ENCODE assay signal across 7 mouse cellular contexts in genomic region chr7:127386641-127387392, GRCm38 (mm10). TPM values are rescaled to one million over a fixed set of nuclear protein-coding genes. Genes with fewer than 3 reads are reported as not detected.
DNase-seq lines count a peak whose midpoint lies in the region; ATAC-seq lines count a peak whose summit lies in the region.

Gene 9130019O22Rik (minus strand): TSS chr7:127387166.

- 17% methylated on average over 38 of the region's 38 CpGs for WGBS in embryonic facial prominence, embryonic 12.5 days
- 15% methylated on average over 38 of the region's 38 CpGs for WGBS in limb, embryonic 10.5 days
- WGBS in midbrain, embryonic 12.5 days: 18% methylated on average over 38 of the region's 38 CpGs

- peak; percentile 91 to 93 for DNase-seq in adrenal gland, postnatal 36 days
- peak; percentile 99 for DNase-seq in heart, adult 11 months
- peak; percentile 91 for DNase-seq in kidney, adult 18-20 months
- DNase-seq in limb, embryonic 10.5 days (ENCODE audit: low spot score): peak; percentile 76
- DNase-seq in skeletal muscle tissue, adult 2 months (ENCODE audit: low read depth, low spot score): peak; percentile 90

- H3K4me3 ChIP-seq in embryonic facial prominence, embryonic 12.5 days: peak within 1 kb of the TSS; percentile 48
- peak within 1 kb of the TSS; percentile 52 for H3K4me3 ChIP-seq in limb, embryonic 10.5 days
- H3K4me3 ChIP-seq in midbrain, embryonic 12.5 days: peak within 1 kb of the TSS; percentile 60

- H3K27ac ChIP-seq in embryonic facial prominence, embryonic 12.5 days: no peak within 1 kb of the TSS
- H3K27ac ChIP-seq in limb, embryonic 10.5 days: peak within 1 kb of the TSS; percentile 78
- H3K27ac ChIP-seq in midbrain, embryonic 12.5 days (replicated peaks): no peak within 1 kb of the TSS

- peak within 1 kb of the TSS; percentile 65 for H3K4me2 ChIP-seq in embryonic facial prominence, embryonic 12.5 days (replicated peaks)
- H3K4me2 ChIP-seq in midbrain, embryonic 12.5 days (replicated peaks): peak within 1 kb of the TSS; percentile 67

- peaks cover 32% of the 10 kb centered on the region for H3K36me3 ChIP-seq in embryonic facial prominence, embryonic 12.5 days
- peaks cover 48% of the 10 kb centered on the region for H3K36me3 ChIP-seq in limb, embryonic 10.5 days
- H3K36me3 ChIP-seq in midbrain, embryonic 12.5 days: peaks cover 21% of the 10 kb centered on the region

- peaks cover 8% of the 10 kb centered on the region; the same call in 1 of the 2 replicates for H3K9me3 ChIP-seq in embryonic facial prominence, embryonic 12.5 days
- H3K9me3 ChIP-seq in limb, embryonic 10.5 days (replicated peaks): peaks cover 3% of the 10 kb centered on the region; the same call in 1 of the 2 replicates
- no peaks in the 10 kb centered on the region for H3K9me3 ChIP-seq in midbrain, embryonic 12.5 days

- H3K4me1 ChIP-seq in embryonic facial prominence, embryonic 12.5 days: no peaks in the 10 kb centered on the region
- H3K4me1 ChIP-seq in limb, embryonic 10.5 days: peaks cover 7% of the 10 kb centered on the region
- peaks cover 8% of the 10 kb centered on the region; the same call in 1 of the 2 replicates for H3K4me1 ChIP-seq in midbrain, embryonic 12.5 days

- ATAC-seq in embryonic facial prominence, embryonic 12.5 days (ENCODE audit: insufficient number of reproducible peaks, insufficient read depth, low FRiP score, low TSS enrichment): peak; percentile 70
- ATAC-seq in midbrain, embryonic 12.5 days (ENCODE audit: low FRiP score, low read depth): peak; percentile 86

- H3K27me3 ChIP-seq in embryonic facial prominence, embryonic 12.5 days: no peaks in the 10 kb centered on the region
- no peaks in the 10 kb centered on the region for H3K27me3 ChIP-seq in limb, embryonic 10.5 days (ENCODE audit: low read depth, poor library complexity, severe bottlenecking)
- no peaks in the 10 kb centered on the region for H3K27me3 ChIP-seq in midbrain, embryonic 12.5 days

- peak within 1 kb of the TSS; percentile 52 for H3K9ac ChIP-seq in embryonic facial prominence, embryonic 12.5 days
- H3K9ac ChIP-seq in midbrain, embryonic 12.5 days (replicated peaks): peak within 1 kb of the TSS; percentile 69

RNA-seq across cellular contexts. Expression of gene 9130019O22Rik, which starts in this region (rescaled TPM):
- total RNA-seq in adrenal gland, postnatal 36 days (2021): 1 to 10 TPM; 4.7 to 5.2 TPM
- 6.0 and 6.9 TPM in 2 replicates for polyA plus RNA-seq in embryonic facial prominence, embryonic 12.5 days (2016; fragmentation: Nextera tagmentation; extraction: Ambion mirVana)
- polyA plus RNA-seq in limb, embryonic 10.5 days (2016; fragmentation: Nextera tagmentation; extraction: Ambion mirVana): 5.2 and 7.2 TPM in 2 replicates
- 5.8 and 7.2 TPM in 2 replicates for polyA plus RNA-seq in midbrain, embryonic 12.5 days (2016; fragmentation: Nextera tagmentation; extraction: Ambion mirVana)
